In genomic region chr10:125785448-125786196, GRCm38 (mm10) we compare ENCODE assay signal across 7 mouse cellular contexts.
DNase-seq lines count a peak whose midpoint lies in the region; ATAC-seq lines count a peak whose summit lies in the region.

No protein-coding gene starts in this region.

- H3K4me3 ChIP-seq in heart, embryonic 16.5 days (ENCODE audit: low read length): peak overlapping the region; percentile 49
- H3K4me3 ChIP-seq in liver, embryonic 13.5 days (replicated peaks): 0 out of 2 replicates have a peak overlapping the region, but pooled peaks have one; percentile 16
- H3K4me3 ChIP-seq in stomach, embryonic 15.5 days (replicated peaks): 0 out of 2 replicates have a peak overlapping the region, but pooled peaks have one; percentile 7

- H3K27me3 ChIP-seq in heart, embryonic 16.5 days (ENCODE audit: control insufficient read depth, insufficient read depth, low read length): peaks cover 2% of the 10 kb centered on the region; the same call in 1 of the 2 replicates
- H3K27me3 ChIP-seq in liver, embryonic 13.5 days: no peaks in the 10 kb centered on the region
- no peaks in the 10 kb centered on the region for H3K27me3 ChIP-seq in stomach, embryonic 15.5 days (replicated peaks)

- ATAC-seq in heart, embryonic 16.5 days (replicated peaks; ENCODE audit: extremely low read depth, insufficient read depth, low FRiP score): no peak; the same call in 1 of the 2 replicates
- peak; percentile 64 for ATAC-seq in liver, embryonic 13.5 days (ENCODE audit: low read depth)
- peak; percentile 56; the same call in 1 of the 2 replicates for ATAC-seq in stomach, embryonic 15.5 days (ENCODE audit: insufficient read depth, low FRiP score, low read depth)

- H3K4me2 ChIP-seq in heart, embryonic 16.5 days (ENCODE audit: low read depth, low read length): peak overlapping the region; percentile 77
- H3K4me2 ChIP-seq in liver, embryonic 13.5 days: peak overlapping the region; percentile 52
- H3K4me2 ChIP-seq in stomach, embryonic 15.5 days: peak overlapping the region; percentile 53

- peaks cover 19% of the 10 kb centered on the region for H3K4me1 ChIP-seq in heart, embryonic 16.5 days (ENCODE audit: control insufficient read depth, insufficient read depth, low read length)
- peaks cover 17% of the 10 kb centered on the region for H3K4me1 ChIP-seq in liver, embryonic 13.5 days (replicated peaks)
- peaks cover 13% of the 10 kb centered on the region for H3K4me1 ChIP-seq in stomach, embryonic 15.5 days

- WGBS in heart, embryonic 16.5 days: 11% methylated on average over 16 of the region's 16 CpGs
- 17% methylated on average over 16 of the region's 16 CpGs for WGBS in liver, embryonic 13.5 days (ENCODE audit: insufficient replicate concordance)
- WGBS in stomach, embryonic 15.5 days: 16% methylated on average over 16 of the region's 16 CpGs

- peak; percentile 5 for DNase-seq in urinary bladder, postnatal 14 days (ENCODE audit: low spot score)
- DNase-seq in urinary bladder, adult 18-20 months (ENCODE audit: low spot score in 2 of 2): no peak
- no peak for DNase-seq in liver, embryonic 13.5 days
- no peak for DNase-seq in urinary bladder, postnatal 4 days (ENCODE audit: low spot score in 2 of 2)
- DNase-seq in B cell, adult 2 months: no peak

- H3K9ac ChIP-seq in heart, embryonic 16.5 days (ENCODE audit: low read length): peak overlapping the region; percentile 5
- H3K9ac ChIP-seq in liver, embryonic 13.5 days: no peak overlapping the region
- H3K9ac ChIP-seq in stomach, embryonic 15.5 days: no peak overlapping the region

- H3K9me3 ChIP-seq in heart, embryonic 16.5 days (replicated peaks; ENCODE audit: control insufficient read depth, low read length): peaks cover 3% of the 10 kb centered on the region; the same call in 1 of the 2 replicates
- no peaks in the 10 kb centered on the region for H3K9me3 ChIP-seq in liver, embryonic 13.5 days (replicated peaks)
- no peaks in the 10 kb centered on the region for H3K9me3 ChIP-seq in stomach, embryonic 15.5 days

- no peak overlapping the region for H3K27ac ChIP-seq in heart, embryonic 16.5 days (ENCODE audit: low read length)
- H3K27ac ChIP-seq in liver, embryonic 13.5 days: no peak overlapping the region
- peak overlapping the region; percentile 83 for H3K27ac ChIP-seq in stomach, embryonic 15.5 days

- H3K36me3 ChIP-seq in heart, embryonic 16.5 days (ENCODE audit: control insufficient read depth, insufficient read depth): no peaks in the 10 kb centered on the region
- H3K36me3 ChIP-seq in liver, embryonic 13.5 days: no peaks in the 10 kb centered on the region
- no peaks in the 10 kb centered on the region for H3K36me3 ChIP-seq in stomach, embryonic 15.5 days
